Mouse (Mus musculus): ENCODE data around the gene Trim3. TPM values are rescaled to one million over a fixed set of nuclear protein-coding genes. Genes with fewer than 3 reads are reported as not detected.

The Trim3 gene
- polyA plus RNA-seq, 1 experiment from 2014 or later, result 34.3 TPM

- Histone ChIP-seq H3K9me3 (ENCODE audit: control insufficient read depth, low read length) (no peaks in the 10 kb centered on the region), H3K4me2 (replicated peaks; ENCODE audit: low read depth, low read length) (no peak overlapping the region), H3K4me3 (ENCODE audit: low read depth, low read length) (no peak overlapping the region), H3K4me1 (replicated peaks; ENCODE audit: control insufficient read depth, insufficient read depth, low read length) (no peaks in the 10 kb centered on the region), H3K9ac (ENCODE audit: low read depth, low read length) (no peak overlapping the region), H3K36me3 (ENCODE audit: control insufficient read depth, insufficient read depth, low read length) (0 out of 2 replicates have a peak, but pooled peaks cover 5% of the 10 kb centered on the region), H3K27me3 (ENCODE audit: control insufficient read depth, insufficient read depth, low read length) (no peaks in the 10 kb centered on the region), H3K27ac (ENCODE audit: low read depth, low read length) (no peak overlapping the region)
- 86% methylated on average over 9 of the region's 9 CpGs for WGBS
- no peak for ATAC-seq (ENCODE audit: low FRiP score)
- DNase-seq (ENCODE audit: low spot score), result no peak
These were observed 74.4 kb downstream of the Trim3 start for GRCm38 (mm10) chr7:105559016-105559415.

- H3K9ac ChIP-seq (ENCODE audit: low read depth, low read length), result no peak overlapping the region
- DNase-seq (ENCODE audit: low spot score), result no peak
- H3K4me1 ChIP-seq (replicated peaks; ENCODE audit: control insufficient read depth, insufficient read depth, low read length), result no peaks in the 10 kb centered on the region
- no peak overlapping the region for H3K4me2 ChIP-seq (replicated peaks; ENCODE audit: low read depth, low read length)
- H3K36me3 ChIP-seq (ENCODE audit: control insufficient read depth, insufficient read depth, low read length), result 0 out of 2 replicates have a peak, but pooled peaks cover 5% of the 10 kb centered on the region
- 82% methylated on average over 11 of the region's 11 CpGs for WGBS
- ATAC-seq (ENCODE audit: low FRiP score), result no peak
- no peak overlapping the region for H3K4me3 ChIP-seq (ENCODE audit: low read depth, low read length)
- H3K9me3 ChIP-seq (ENCODE audit: control insufficient read depth, low read length), result no peaks in the 10 kb centered on the region
- H3K27ac ChIP-seq (ENCODE audit: low read depth, low read length), result no peak overlapping the region
- H3K27me3 ChIP-seq (ENCODE audit: control insufficient read depth, insufficient read depth, low read length), result no peaks in the 10 kb centered on the region
These were observed 75.7 kb downstream of the Trim3 start for GRCm38 (mm10) chr7:105557671-105558070.

GRCm38 (mm10) chr7:105556406-105556805, 77.0 kb downstream of the Trim3 start:
- ATAC-seq (ENCODE audit: low FRiP score) (no peak), DNase-seq (ENCODE audit: low spot score) (no peak)
- H3K36me3 ChIP-seq (ENCODE audit: control insufficient read depth, insufficient read depth, low read length), result 0 out of 2 replicates have a peak, but pooled peaks cover 5% of the 10 kb centered on the region
- H3K9ac ChIP-seq (ENCODE audit: low read depth, low read length), result no peak overlapping the region
- no peaks in the 10 kb centered on the region for H3K4me1 ChIP-seq (replicated peaks; ENCODE audit: control insufficient read depth, insufficient read depth, low read length)
- WGBS, result 94% methylated on average over 8 of the region's 8 CpGs
- no peaks in the 10 kb centered on the region for H3K9me3 ChIP-seq (ENCODE audit: control insufficient read depth, low read length)
- no peak overlapping the region for H3K4me3 ChIP-seq (ENCODE audit: low read depth, low read length)
- no peak overlapping the region for H3K27ac ChIP-seq (ENCODE audit: low read depth, low read length)
- no peaks in the 10 kb centered on the region for H3K27me3 ChIP-seq (ENCODE audit: control insufficient read depth, insufficient read depth, low read length)
- H3K4me2 ChIP-seq (replicated peaks; ENCODE audit: low read depth, low read length), result no peak overlapping the region

- no peak for ATAC-seq (ENCODE audit: low FRiP score)
- Histone ChIP-seq H3K4me2 (replicated peaks; ENCODE audit: low read depth, low read length) (no peak overlapping the region; the same call in 1 of the 2 replicates), H3K4me3 (ENCODE audit: low read depth, low read length) (no peak overlapping the region), H3K9me3 (ENCODE audit: control insufficient read depth, low read length) (no peaks in the 10 kb centered on the region), H3K9ac (ENCODE audit: low read depth, low read length) (no peak overlapping the region), H3K4me1 (replicated peaks; ENCODE audit: control insufficient read depth, insufficient read depth, low read length) (no peaks in the 10 kb centered on the region), H3K36me3 (ENCODE audit: control insufficient read depth, insufficient read depth, low read length) (0 out of 2 replicates have a peak, but pooled peaks cover 5% of the 10 kb centered on the region), H3K27ac (ENCODE audit: low read depth, low read length) (no peak overlapping the region), H3K27me3 (ENCODE audit: control insufficient read depth, insufficient read depth, low read length) (no peaks in the 10 kb centered on the region)
- no peak for DNase-seq (ENCODE audit: low spot score)
- WGBS, result 91% methylated on average over 10 of the region's 10 CpGs
These were observed 77.8 kb downstream of the Trim3 start for GRCm38 (mm10) chr7:105555571-105555970.

Other genes with a start within 250 kb of the Trim3 start
- 27.6 and 33.9 TPM in 2 replicates for gene Fam160a2, start 233.5 kb downstream of the Trim3 start, polyA plus RNA-seq (2014; fragmentation: Nextera tagmentation; extraction: Ambion mirVana)
- gene Cnga4, start 229.0 kb downstream of the Trim3 start, polyA plus RNA-seq (2014; fragmentation: Nextera tagmentation; extraction: Ambion mirVana), result 0.15 TPM in 1 of 2 replicates, not detected in the other
- 0.13 and 0.17 TPM in 2 replicates for gene Cckbr, start 207.8 kb downstream of the Trim3 start, polyA plus RNA-seq (2014; fragmentation: Nextera tagmentation; extraction: Ambion mirVana)
- gene Cavin3, start 151.3 kb downstream of the Trim3 start, polyA plus RNA-seq (2014; fragmentation: Nextera tagmentation; extraction: Ambion mirVana), result 29.6 and 34.3 TPM in 2 replicates
- gene Smpd1, start 79.2 kb downstream of the Trim3 start, polyA plus RNA-seq (2014; fragmentation: Nextera tagmentation; extraction: Ambion mirVana), result 51.2 and 52.5 TPM in 2 replicates
- 94.6 and 112 TPM in 2 replicates for gene Apbb1, start 51.9 kb downstream of the Trim3 start, polyA plus RNA-seq (2014; fragmentation: Nextera tagmentation; extraction: Ambion mirVana)
- not detected in 2 replicates for gene Hpx, start 33.4 kb downstream of the Trim3 start, polyA plus RNA-seq (2014; fragmentation: Nextera tagmentation; extraction: Ambion mirVana)
- 146 and 148 TPM in 2 replicates for gene Timm10b, start 6.5 kb upstream of the Trim3 start, polyA plus RNA-seq (2014; fragmentation: Nextera tagmentation; extraction: Ambion mirVana)
- gene Arfip2, start 6.8 kb upstream of the Trim3 start, polyA plus RNA-seq (2014; fragmentation: Nextera tagmentation; extraction: Ambion mirVana), result 69.7 and 73.2 TPM in 2 replicates
- gene Gm45799, start 7.0 kb upstream of the Trim3 start, polyA plus RNA-seq (2014; fragmentation: Nextera tagmentation; extraction: Ambion mirVana), result 10.2 and 10.8 TPM in 2 replicates
- gene Dnhd1, start 17.3 kb upstream of the Trim3 start, polyA plus RNA-seq (2014; fragmentation: Nextera tagmentation; extraction: Ambion mirVana), result 0.85 and 1.2 TPM in 2 replicates
- 252 and 264 TPM in 2 replicates for gene Ilk, start 103.0 kb upstream of the Trim3 start, polyA plus RNA-seq (2014; fragmentation: Nextera tagmentation; extraction: Ambion mirVana)
- gene Rrp8, start 103.8 kb upstream of the Trim3 start, polyA plus RNA-seq (2014; fragmentation: Nextera tagmentation; extraction: Ambion mirVana), result 33.1 and 44.1 TPM in 2 replicates
- gene Taf10, start 110.8 kb upstream of the Trim3 start, polyA plus RNA-seq (2014; fragmentation: Nextera tagmentation; extraction: Ambion mirVana), result 175 and 191 TPM in 2 replicates
- gene Tpp1, start 118.7 kb upstream of the Trim3 start, polyA plus RNA-seq (2014; fragmentation: Nextera tagmentation; extraction: Ambion mirVana), result 43.3 and 51.5 TPM in 2 replicates
- 15.0 and 17.7 TPM in 2 replicates for gene Dchs1, start 154.1 kb upstream of the Trim3 start, polyA plus RNA-seq (2014; fragmentation: Nextera tagmentation; extraction: Ambion mirVana)
- 274 and 290 TPM in 2 replicates for gene Mrpl17, start 177.5 kb upstream of the Trim3 start, polyA plus RNA-seq (2014; fragmentation: Nextera tagmentation; extraction: Ambion mirVana)